Mouse (Mus musculus): ENCODE data around the gene Tbx3.
A peak's percentile ranks its signal among the peaks of the same experiment; 100 is the strongest.

Gene Tbx3

DNA sequence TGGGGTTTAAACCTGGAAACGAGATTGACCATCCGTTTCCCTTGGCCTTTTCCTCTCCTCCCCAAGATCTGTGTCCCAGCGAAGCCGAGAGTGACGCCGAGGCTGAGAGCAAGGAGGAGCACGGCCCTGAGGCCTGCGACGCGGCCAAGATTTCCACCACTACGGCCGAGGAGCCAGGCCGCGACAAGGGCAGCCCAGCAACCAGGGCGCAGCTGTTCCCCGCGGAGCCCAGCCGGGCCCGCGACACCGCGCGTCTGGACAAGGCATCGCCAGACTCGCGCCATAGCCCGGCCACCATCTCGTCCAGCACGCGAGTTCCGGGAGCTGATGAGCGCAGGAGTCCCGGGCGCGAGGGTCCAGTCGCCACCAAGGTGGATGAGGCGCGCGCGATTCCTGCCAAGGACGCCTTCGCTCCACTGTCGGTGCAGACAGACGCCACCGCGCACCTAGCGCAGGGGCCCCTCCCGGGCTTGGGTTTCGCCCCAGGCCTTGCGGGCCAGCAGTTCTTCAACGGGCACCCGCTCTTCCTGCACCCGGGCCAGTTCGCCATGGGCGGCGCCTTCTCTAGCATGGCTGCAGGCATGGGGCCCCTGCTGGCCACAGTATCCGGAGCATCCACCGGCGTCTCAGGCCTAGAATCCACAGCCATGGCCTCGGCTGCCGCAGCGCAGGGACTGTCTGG is 10.0 kb downstream of the Tbx3 start:
- no peak for DNase-seq (ENCODE audit: low read depth)

GRCm38 (mm10) chr5:119681011-119681832 is 10.8 kb downstream of the Tbx3 start:
- no peak for DNase-seq (ENCODE audit: low read depth)

- DNase-seq (ENCODE audit: low read depth): no peak
Measured at GRCm38 (mm10) chr5:119681833-119682210, 11.4 kb downstream of the Tbx3 start.

GRCm38 (mm10) chr5:119682646-119683515 is 12.4 kb downstream of the Tbx3 start:
- no peak for DNase-seq (ENCODE audit: low read depth)

DNA sequence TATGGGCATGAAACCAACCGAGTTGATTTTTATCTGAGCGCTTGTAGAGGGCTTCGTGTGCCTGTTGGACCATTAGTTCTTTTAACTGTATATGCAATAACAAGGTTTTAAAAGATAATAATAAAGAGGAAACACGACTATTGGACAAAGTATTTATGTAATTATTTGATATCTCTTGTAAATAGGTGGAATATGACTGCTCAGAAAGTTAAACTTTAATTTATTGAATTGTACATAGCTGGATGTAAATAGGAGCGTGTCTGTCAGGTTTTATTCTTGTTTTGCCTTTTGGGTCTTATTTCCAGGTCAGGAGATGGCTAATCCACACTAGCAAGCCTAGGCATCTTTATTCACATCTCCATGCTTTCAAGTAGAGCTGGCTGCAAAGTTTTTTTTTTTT is 13.4 kb downstream of the Tbx3 start:
- DNase-seq (ENCODE audit: low read depth): no peak

DNA sequence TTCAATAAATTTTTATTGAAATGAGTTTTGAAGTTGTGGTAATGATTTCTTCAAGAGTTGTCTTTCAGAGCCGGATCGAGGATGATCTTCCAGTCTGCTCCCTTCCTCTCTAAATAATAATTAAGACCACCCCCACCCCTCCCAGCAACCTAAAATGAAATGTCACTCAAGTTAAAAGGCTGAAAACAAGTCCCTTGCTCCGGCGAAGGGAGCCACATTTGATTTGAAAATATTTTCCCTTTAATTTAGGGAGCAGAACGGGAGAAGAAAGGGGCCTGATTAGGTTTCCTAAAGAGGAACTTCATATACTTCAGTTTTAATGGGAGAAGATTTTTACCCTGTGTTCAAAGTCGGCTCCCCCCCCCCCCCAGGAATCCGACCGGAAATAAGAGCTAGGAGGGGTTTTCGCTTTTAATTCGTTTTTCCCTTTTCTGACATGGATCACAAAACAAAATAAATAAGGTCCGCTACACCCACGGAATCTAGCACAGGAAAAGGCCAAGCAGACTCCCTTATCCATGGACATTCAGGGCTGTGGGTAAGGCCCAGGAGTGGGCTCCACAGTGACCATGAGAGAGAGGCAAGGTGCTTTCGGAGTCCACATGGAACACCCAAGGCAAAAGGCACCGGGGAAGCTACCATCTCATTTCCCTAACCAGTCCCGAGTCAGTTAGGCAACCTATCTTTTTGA is 14.4 kb downstream of the Tbx3 start:
- DNase-seq (ENCODE audit: low read depth): no peak

DNA sequence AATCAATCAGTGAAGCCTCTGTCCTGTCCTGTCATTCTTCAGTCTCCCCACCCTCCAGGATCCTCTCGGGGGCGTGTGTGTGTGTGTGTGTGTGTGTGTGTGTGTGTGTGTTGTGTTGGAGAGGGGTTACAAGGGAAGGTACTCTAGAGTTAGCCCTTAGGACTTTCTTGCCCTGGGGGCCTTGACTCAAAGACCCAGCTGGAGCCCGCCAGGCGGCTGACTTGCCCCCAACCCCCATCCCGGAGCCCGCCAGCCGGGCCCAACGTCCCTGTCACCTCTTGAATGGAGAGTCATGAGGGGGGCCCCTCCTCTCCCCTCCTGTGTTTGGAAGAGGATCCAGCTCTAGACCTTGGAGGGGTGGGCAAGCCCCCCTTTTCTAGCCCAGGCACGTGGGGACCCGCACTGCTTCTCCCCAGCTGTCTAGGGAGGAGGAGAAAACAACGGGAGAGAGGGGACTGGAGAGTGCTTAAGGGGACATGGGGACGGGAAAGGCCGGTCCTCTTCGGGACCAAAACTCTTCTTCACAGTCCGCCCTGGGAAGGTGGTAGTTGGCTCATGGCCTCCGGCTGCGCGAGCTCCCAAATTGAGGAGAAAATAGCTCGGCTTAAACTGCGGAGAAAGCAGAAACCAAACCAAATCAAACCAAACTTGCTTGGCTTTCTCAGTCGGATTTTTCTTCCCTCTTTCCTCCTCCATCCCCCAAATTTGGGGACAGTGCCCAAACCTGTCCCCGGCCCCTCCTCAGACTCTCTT is 15.2 kb downstream of the Tbx3 start:
- no peak for DNase-seq (ENCODE audit: low read depth)

- DNase-seq (ENCODE audit: low read depth): no peak
Measured at GRCm38 (mm10) chr5:119686199-119686964, 15.9 kb downstream of the Tbx3 start.

DNA sequence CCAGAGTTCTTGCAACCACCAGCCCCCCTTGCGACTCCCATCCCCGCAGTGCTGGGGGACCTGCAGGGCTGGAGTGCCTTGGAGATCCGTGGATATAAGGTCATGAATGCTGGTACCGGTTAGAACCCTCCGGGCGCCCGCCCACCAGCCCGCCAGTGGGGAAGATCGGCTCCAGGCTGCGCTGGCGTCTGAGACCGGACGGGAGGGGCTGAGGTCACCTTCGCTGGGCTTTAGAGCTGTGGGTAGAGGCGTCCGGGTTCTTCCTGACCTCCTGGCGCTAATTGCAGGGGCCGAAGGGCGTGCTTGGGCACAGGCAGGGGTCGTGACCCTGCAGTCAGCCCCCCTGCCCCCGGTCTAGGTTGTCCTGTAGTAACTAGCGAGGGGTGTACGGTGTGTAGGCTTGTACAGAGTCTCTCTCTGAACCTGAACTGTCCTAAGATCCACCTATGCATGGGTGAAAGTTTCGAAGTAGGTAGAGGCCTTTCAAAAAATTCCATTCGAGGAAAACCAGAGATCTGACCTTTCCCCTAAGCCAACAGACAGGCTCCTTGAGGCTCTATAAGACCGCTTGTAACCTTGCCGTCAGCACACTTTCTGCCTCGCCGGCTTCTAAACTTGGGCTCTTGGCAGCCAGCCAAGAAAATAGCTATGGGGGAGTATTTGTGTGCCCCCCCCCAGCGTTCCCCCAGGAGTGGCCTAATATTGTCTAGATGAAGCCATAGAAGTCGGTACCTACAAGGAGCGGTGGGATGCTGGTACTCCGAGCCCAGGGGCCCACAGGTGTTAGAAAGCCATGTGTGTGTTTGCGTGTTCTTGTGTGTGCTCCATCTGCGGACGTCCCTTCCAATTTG is 16.8 kb downstream of the Tbx3 start:
- DNase-seq (ENCODE audit: low read depth): no peak

GRCm38 (mm10) chr5:119687856-119688206 is 17.4 kb downstream of the Tbx3 start:
- no peak for DNase-seq (ENCODE audit: low read depth)

DNA sequence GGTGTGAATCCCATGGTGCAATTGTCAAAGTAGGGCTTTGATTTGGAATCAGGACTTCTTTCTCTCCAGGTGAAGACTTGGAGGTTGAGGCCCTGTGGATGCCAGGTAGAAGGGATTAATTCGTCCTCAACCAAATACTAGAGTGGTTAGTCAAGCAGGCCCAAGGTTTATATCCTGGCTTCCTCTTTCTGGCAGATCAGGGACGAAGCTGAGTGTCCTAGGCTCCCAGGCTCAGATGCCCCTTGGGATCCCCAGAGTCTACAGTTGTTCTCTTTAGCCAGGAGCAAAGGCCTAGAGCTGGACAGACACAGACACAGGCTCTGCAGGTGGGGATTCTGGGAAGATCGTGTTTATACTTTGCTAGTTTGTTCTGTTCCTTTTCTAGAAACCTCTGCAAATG is 17.8 kb downstream of the Tbx3 start:
- no peak for DNase-seq (ENCODE audit: low read depth)

- DNase-seq (ENCODE audit: low read depth): no peak
Measured at GRCm38 (mm10) chr5:119688914-119689420, 18.5 kb downstream of the Tbx3 start.

GRCm38 (mm10) chr5:119689501-119689900 is 19.0 kb downstream of the Tbx3 start:
- DNase-seq (ENCODE audit: low read depth): no peak

DNA sequence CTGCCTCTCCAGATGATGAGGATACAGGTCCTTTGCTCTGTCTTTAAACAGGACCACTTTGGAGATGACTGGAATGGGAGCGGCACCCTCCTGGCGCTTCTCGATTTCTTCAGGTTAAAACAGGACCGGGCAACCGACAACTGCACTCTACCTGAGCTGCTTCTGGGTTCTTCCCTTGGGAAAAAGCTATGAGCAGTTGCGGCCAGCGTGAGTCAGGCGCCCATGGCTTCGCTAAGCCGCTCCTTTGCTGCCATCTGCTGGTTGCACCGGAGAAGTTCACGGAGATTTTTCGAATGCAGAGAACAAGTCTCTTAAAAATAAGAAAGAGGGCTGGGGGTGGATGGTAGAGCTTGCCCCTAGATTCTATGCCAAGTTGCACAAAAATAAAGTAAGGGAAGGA is 20.6 kb downstream of the Tbx3 start:
- DNase-seq (ENCODE audit: low read depth): peak; percentile 57

GRCm38 (mm10) chr5:119692425-119692824 is 22.0 kb downstream of the Tbx3 start:
- no peak for DNase-seq (ENCODE audit: low read depth)

- no peak for DNase-seq (ENCODE audit: low read depth)
Measured at GRCm38 (mm10) chr5:119694914-119695313, 24.4 kb downstream of the Tbx3 start.

DNA sequence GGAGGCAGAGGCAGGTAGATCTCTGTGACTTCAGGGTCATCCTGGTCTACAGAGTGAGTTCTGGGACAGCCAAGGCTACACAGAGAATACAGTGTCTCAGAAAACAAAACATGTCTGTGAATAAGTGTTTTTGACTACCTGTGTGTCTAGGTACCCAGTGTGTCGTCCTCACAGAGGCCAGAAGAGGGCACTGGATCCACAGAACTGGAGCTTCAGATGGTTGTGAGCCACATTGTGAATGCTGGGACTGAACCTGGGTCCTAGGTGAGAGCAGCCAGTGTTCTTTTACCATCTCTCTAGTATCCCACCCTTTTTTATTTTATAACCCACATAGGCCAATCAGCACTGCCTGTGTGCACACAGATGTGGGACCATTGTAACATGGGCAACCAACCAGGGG is 32.6 kb downstream of the Tbx3 start:
- DNase-seq (ENCODE audit: low read depth): no peak

- no peak for DNase-seq (ENCODE audit: low read depth)
Measured at GRCm38 (mm10) chr5:119704900-119705299, 34.4 kb downstream of the Tbx3 start.

DNA sequence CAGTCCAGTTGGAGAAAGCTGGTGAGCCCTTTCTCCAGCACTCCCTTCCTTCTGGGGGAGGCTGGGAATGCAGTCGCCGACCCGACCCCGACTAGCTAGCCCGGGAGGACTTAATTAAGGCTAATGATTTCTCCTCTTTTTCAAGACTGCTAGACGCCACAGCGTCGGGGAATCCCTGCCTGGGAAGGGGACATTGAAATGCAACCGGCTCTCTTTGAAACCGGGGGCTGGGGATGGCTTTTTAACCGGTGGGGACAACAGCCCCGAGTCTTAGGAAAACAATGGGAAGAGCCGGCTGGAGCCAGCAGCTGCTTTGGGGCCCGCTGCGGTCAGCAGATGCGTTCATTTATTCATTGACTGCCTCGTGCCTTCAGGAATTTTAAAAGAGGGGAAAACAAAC is 36.0 kb downstream of the Tbx3 start:
- no peak for DNase-seq (ENCODE audit: low read depth)

Data from induced T-regulatory cell, adult 2 months (primary cell).